ENCODE assay signal across 8 mouse cellular contexts in genomic region chr11:78161968-78162367, GRCm38 (mm10). TPM values are rescaled to one million over a fixed set of nuclear protein-coding genes. Genes with fewer than 3 reads are reported as not detected.
DNase-seq lines count a peak whose midpoint lies in the region; ATAC-seq lines count a peak whose summit lies in the region.
"Had no signal": no experiment of that assay in that cellular context is flagged by ENCODE, and none has a peak within 500 bp of the region (broad histone marks: within the 10 kb centered on the region; RNA-seq: fewer than 3 reads in every experiment).

No protein-coding gene starts in this region.

- peak overlapping the region; percentile 99 for H3K27ac ChIP-seq in embryonic facial prominence, embryonic 13.5 days
- peak overlapping the region; percentile 97 for H3K27ac ChIP-seq in hindbrain, embryonic 12.5 days
- peak overlapping the region; percentile 97; the same call in 1 of the 2 replicates for H3K27ac ChIP-seq in midbrain, embryonic 14.5 days (replicated peaks; ENCODE audit: low read depth, low read length)

- peaks cover 64% of the 10 kb centered on the region for H3K36me3 ChIP-seq in embryonic facial prominence, embryonic 13.5 days
- peaks cover 54% of the 10 kb centered on the region for H3K36me3 ChIP-seq in hindbrain, embryonic 12.5 days
- peaks cover 52% of the 10 kb centered on the region for H3K36me3 ChIP-seq in midbrain, embryonic 14.5 days (ENCODE audit: control insufficient read depth, insufficient read depth, low read length)

- H3K4me2 ChIP-seq in embryonic facial prominence, embryonic 13.5 days: peak overlapping the region; percentile 76
- peak overlapping the region; percentile 84 for H3K4me2 ChIP-seq in hindbrain, embryonic 12.5 days (replicated peaks)
- H3K4me2 ChIP-seq in midbrain, embryonic 14.5 days (ENCODE audit: low read length): peak overlapping the region; percentile 86

- H3K4me1 ChIP-seq in embryonic facial prominence, embryonic 13.5 days: peaks cover 49% of the 10 kb centered on the region
- peaks cover 37% of the 10 kb centered on the region for H3K4me1 ChIP-seq in hindbrain, embryonic 12.5 days
- H3K4me1 ChIP-seq in midbrain, embryonic 14.5 days (ENCODE audit: control insufficient read depth, insufficient read depth, low read length): peaks cover 26% of the 10 kb centered on the region

- peak overlapping the region; percentile 91; the same call in 1 of the 2 replicates for H3K4me3 ChIP-seq in embryonic facial prominence, embryonic 13.5 days
- peak overlapping the region; percentile 95; the same call in 1 of the 2 replicates for H3K4me3 ChIP-seq in hindbrain, embryonic 12.5 days
- H3K4me3 ChIP-seq in midbrain, embryonic 14.5 days (replicated peaks; ENCODE audit: low read depth, low read length): 0 out of 2 replicates have a peak overlapping the region, but pooled peaks have one; percentile 100

- no peaks in the 10 kb centered on the region for H3K27me3 ChIP-seq in embryonic facial prominence, embryonic 13.5 days
- H3K27me3 ChIP-seq in hindbrain, embryonic 12.5 days: no peaks in the 10 kb centered on the region
- H3K27me3 ChIP-seq in midbrain, embryonic 14.5 days (ENCODE audit: control insufficient read depth, insufficient read depth, low read length): no peaks in the 10 kb centered on the region

- ATAC-seq in embryonic facial prominence, embryonic 13.5 days (ENCODE audit: insufficient number of reproducible peaks, insufficient read depth, low FRiP score, low TSS enrichment, low read depth): no peak
- ATAC-seq in hindbrain, embryonic 12.5 days (ENCODE audit: low FRiP score): no peak
- ATAC-seq in midbrain, embryonic 14.5 days (ENCODE audit: low FRiP score, low TSS enrichment): no peak
- no peak for ATAC-seq in frontal cortex, adult (ENCODE audit: low TSS enrichment)

- peak; percentile 33 for DNase-seq in kidney, postnatal 10 days
- DNase-seq in kidney, postnatal 4 days: no peak
- DNase-seq in midbrain, embryonic 14.5 days: no peak
- no peak for DNase-seq in left cerebral cortex, adult 11 months (ENCODE audit: low spot score)
- DNase-seq: lung, adult 2 months had no signal

- no peaks in the 10 kb centered on the region for H3K9me3 ChIP-seq in embryonic facial prominence, embryonic 13.5 days
- no peaks in the 10 kb centered on the region for H3K9me3 ChIP-seq in hindbrain, embryonic 12.5 days (replicated peaks)
- no peaks in the 10 kb centered on the region for H3K9me3 ChIP-seq in midbrain, embryonic 14.5 days (ENCODE audit: control insufficient read depth, low read length)

- no peak overlapping the region; the same call in 1 of the 2 replicates for H3K9ac ChIP-seq in embryonic facial prominence, embryonic 13.5 days
- H3K9ac ChIP-seq in hindbrain, embryonic 12.5 days: peak overlapping the region; percentile 99; the same call in 1 of the 2 replicates
- peak overlapping the region; percentile 100; the same call in 1 of the 2 replicates for H3K9ac ChIP-seq in midbrain, embryonic 14.5 days (replicated peaks; ENCODE audit: low read length)

- WGBS in embryonic facial prominence, embryonic 13.5 days: 41% methylated on average over 4 of the region's 4 CpGs
- 54% methylated on average over 4 of the region's 4 CpGs for WGBS in hindbrain, embryonic 12.5 days
- WGBS in midbrain, embryonic 14.5 days: 72% methylated on average over 4 of the region's 4 CpGs

RNA-seq across cellular contexts. Expression of gene Traf4, which starts 3.4 kb away (rescaled TPM):
- 91.5 and 103 TPM in 2 replicates for polyA plus RNA-seq in embryonic facial prominence, embryonic 13.5 days (2015; fragmentation: Nextera tagmentation; extraction: Ambion mirVana)
- 149 and 152 TPM in 2 replicates for polyA plus RNA-seq in hindbrain, embryonic 12.5 days (2016; fragmentation: Nextera tagmentation; extraction: Ambion mirVana)
- 68.4 and 103 TPM in 2 replicates for polyA plus RNA-seq in midbrain, embryonic 14.5 days (2014; fragmentation: Nextera tagmentation; extraction: Ambion mirVana)

RNA-seq across cellular contexts. Expression of gene Nek8, which starts 14.5 kb away (rescaled TPM):
- 17.4 and 18.1 TPM in 2 replicates for polyA plus RNA-seq in embryonic facial prominence, embryonic 13.5 days (2015; fragmentation: Nextera tagmentation; extraction: Ambion mirVana)
- 10.7 and 12.9 TPM in 2 replicates for polyA plus RNA-seq in hindbrain, embryonic 12.5 days (2016; fragmentation: Nextera tagmentation; extraction: Ambion mirVana)
- polyA plus RNA-seq in midbrain, embryonic 14.5 days (2014; fragmentation: Nextera tagmentation; extraction: Ambion mirVana): 3.9 and 4.2 TPM in 2 replicates

RNA-seq across cellular contexts. Expression of gene Tlcd1, which starts 14.5 kb away (rescaled TPM):
- polyA plus RNA-seq in embryonic facial prominence, embryonic 13.5 days (2015; fragmentation: Nextera tagmentation; extraction: Ambion mirVana): 15.4 and 17.2 TPM in 2 replicates
- polyA plus RNA-seq in hindbrain, embryonic 12.5 days (2016; fragmentation: Nextera tagmentation; extraction: Ambion mirVana): 9.4 and 10.2 TPM in 2 replicates
- polyA plus RNA-seq in midbrain, embryonic 14.5 days (2014; fragmentation: Nextera tagmentation; extraction: Ambion mirVana): 6.4 and 6.9 TPM in 2 replicates

RNA-seq across cellular contexts. Expression of gene Rpl23a, which starts 21.4 kb away (rescaled TPM):
- 1,597 and 1,678 TPM in 2 replicates for polyA plus RNA-seq in embryonic facial prominence, embryonic 13.5 days (2015; fragmentation: Nextera tagmentation; extraction: Ambion mirVana)
- polyA plus RNA-seq in hindbrain, embryonic 12.5 days (2016; fragmentation: Nextera tagmentation; extraction: Ambion mirVana): 894 and 983 TPM in 2 replicates
- polyA plus RNA-seq in midbrain, embryonic 14.5 days (2014; fragmentation: Nextera tagmentation; extraction: Ambion mirVana): 977 and 1,164 TPM in 2 replicates

RNA-seq across cellular contexts. Expression of gene Rab34, which starts 26.3 kb away (rescaled TPM):
- 172 and 188 TPM in 2 replicates for polyA plus RNA-seq in embryonic facial prominence, embryonic 13.5 days (2015; fragmentation: Nextera tagmentation; extraction: Ambion mirVana)
- 75.2 and 81.0 TPM in 2 replicates for polyA plus RNA-seq in hindbrain, embryonic 12.5 days (2016; fragmentation: Nextera tagmentation; extraction: Ambion mirVana)
- 51.7 and 53.3 TPM in 2 replicates for polyA plus RNA-seq in midbrain, embryonic 14.5 days (2014; fragmentation: Nextera tagmentation; extraction: Ambion mirVana)
